Mouse (Mus musculus) stomach, postnatal 0 days (tissue): ENCODE data around the gene Hes2. TPM values are rescaled to one million over a fixed set of nuclear protein-coding genes. Genes with fewer than 3 reads are reported as not detected.
A peak's percentile ranks its signal among the peaks of the same experiment; 100 is the strongest.

Experiments used
- ATAC-seq: fragments of 200-750 bp; cut with Nextera tagmentation; 2 replicates; pipeline ENCODE4 v1.8.0; 2017; ENCODE audit not compliant: low FRiP score, low TSS enrichment
- DNase-seq: peaks from one replicate; pipeline ENCODE4 v3.0.0-alpha.2; 2016; ENCODE audit warnings: low spot score
- H3K27ac ChIP-seq: fragments of 300-500 bp; sonication (generic); replicated peaks from 2 replicates; pipeline ENCODE4 v1.5.1; 2014; ENCODE audit warnings: mild to moderate bottlenecking, control low read depth
- H3K27me3 ChIP-seq: fragments of 300-500 bp; sonication (generic); 2 replicates; pipeline ENCODE4 v1.6.1; 2014; ENCODE audit warnings: low read length; ENCODE audit not compliant: control insufficient read depth, insufficient read depth
- H3K36me3 ChIP-seq: fragments of 300-500 bp; sonication (generic); 2 replicates; pipeline ENCODE4 v1.6.1; 2014; ENCODE audit warnings: low read length, mixed read lengths; ENCODE audit not compliant: control insufficient read depth, insufficient read depth
- H3K4me1 ChIP-seq: fragments of 300-500 bp; sonication (generic); replicated peaks from 2 replicates; pipeline ENCODE4 v1.6.1; 2014; ENCODE audit warnings: antibody characterized with exemption; ENCODE audit not compliant: control insufficient read depth, insufficient read depth
- H3K4me2 ChIP-seq: fragments of 300-500 bp; sonication (generic); replicated peaks from 2 replicates; pipeline ENCODE4 v1.6.1; 2014; ENCODE audit warnings: low read depth, mild to moderate bottlenecking, control low read depth, moderate library complexity
- H3K4me3 ChIP-seq: fragments of 300-500 bp; sonication (generic); 2 replicates; pipeline ENCODE4 v1.5.1; 2014; ENCODE audit warnings: low read depth, low read length, control low read depth
- H3K9ac ChIP-seq: fragments of 300-500 bp; sonication (generic); 2 replicates; pipeline ENCODE4 v1.6.1; 2014; ENCODE audit warnings: mild to moderate bottlenecking, low read length, control low read depth, mixed read lengths
- H3K9me3 ChIP-seq: fragments of 300-500 bp; sonication (generic); 2 replicates; pipeline ENCODE4 v1.6.1; 2016; ENCODE audit warnings: low read length; ENCODE audit not compliant: control insufficient read depth
- CTCF ChIP-seq: IDR thresholded peaks from 2 replicates; pipeline ENCODE4 v1.5.1; 2016; ENCODE audit warnings: antibody characterized with exemption, low read depth, mild to moderate bottlenecking, moderate library complexity
- EP300 ChIP-seq: optimal IDR thresholded peaks from 2 replicates; pipeline ENCODE3; 2016; ENCODE audit warnings: antibody characterized with exemption
- WGBS: fragments of 180-500 bp; shearing (Covaris S2); extraction: QIAGEN DNeasy Blood & Tissue Kit; methylation state at CpG from one replicate; pipeline ENCODE4 v1.1.7; 2014; 5-methylcytosine and 5-hydroxymethylcytosine counted together
- polyA plus RNA-seq: library from polyadenylated mRNA; unstranded; fragments of >200 nt; fragmentation: Nextera tagmentation; extraction: Ambion mirVana; gene quantifications from 2 replicates; pipeline ENCODE4 v1.2.1, GENCODE M21; 2015

The Hes2 gene
- polyA plus RNA-seq, 1 experiment from 2014 or later = 0.87 TPM

DNA sequence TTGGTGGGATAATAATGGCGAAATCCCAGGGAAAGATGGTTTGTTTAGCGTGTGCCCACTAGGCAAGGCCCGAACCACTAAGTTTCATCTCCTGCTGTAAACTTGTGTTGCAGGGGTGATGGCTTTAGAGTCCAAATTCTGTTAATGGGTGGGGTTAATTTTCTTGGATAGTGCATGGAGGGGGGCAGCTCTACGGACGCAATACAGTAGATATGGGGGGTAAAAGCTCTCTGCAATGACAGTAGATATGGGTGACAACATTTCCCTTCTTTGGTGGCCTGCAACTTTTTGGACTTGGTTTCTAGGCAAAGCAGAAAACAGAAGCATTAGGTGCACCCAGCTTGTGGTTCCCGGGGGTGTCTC lies 18.5 kb downstream of the Hes2 start:
- H3K27me3 ChIP-seq = no peaks in the 10 kb centered on the region
- H3K27ac ChIP-seq = no peak overlapping the region; the same call in 1 of the 2 replicates
- 48% methylated on average over 6 of the region's 6 CpGs for WGBS

GRCm38 (mm10) chr4:152177537-152178343 lies 19.1 kb downstream of the Hes2 start, which contains the start of gene Acot7:
Gene Acot7 (plus strand): TSS chr4:152178134.
- no peak for TF ChIP-seq CTCF
- no peak for TF ChIP-seq EP300
- under 1% methylated on average over 59 of the region's 108 CpGs for WGBS
- DNase-seq = peak; percentile 95
- H3K36me3 ChIP-seq = no peaks in the 10 kb centered on the region
- peak within 1 kb of the TSS; percentile 67 for H3K4me3 ChIP-seq
- peak within 1 kb of the TSS; percentile 88 for H3K27ac ChIP-seq
- H3K9me3 ChIP-seq = no peaks in the 10 kb centered on the region
- H3K9ac ChIP-seq = peak within 1 kb of the TSS; percentile 81
- H3K4me2 ChIP-seq = peak within 1 kb of the TSS; percentile 93
- peak; percentile 96 for ATAC-seq
- H3K27me3 ChIP-seq = no peaks in the 10 kb centered on the region
- 0 out of 2 replicates have a peak, but pooled peaks cover 5% of the 10 kb centered on the region for H3K4me1 ChIP-seq

More for the DNA sequence above, 18.5 kb downstream of the Hes2 start:
- TF ChIP-seq EP300 (no peak), CTCF (no peak)
- Histone ChIP-seq H3K4me2 (peak overlapping the region; percentile 93), H3K36me3 (no peaks in the 10 kb centered on the region), H3K9ac (peak overlapping the region; percentile 81), H3K4me3 (peak overlapping the region; percentile 67), H3K4me1 (0 out of 2 replicates have a peak, but pooled peaks cover 5% of the 10 kb centered on the region), H3K9me3 (no peaks in the 10 kb centered on the region)
- DNase-seq (no peak), ATAC-seq (no peak)

DNA sequence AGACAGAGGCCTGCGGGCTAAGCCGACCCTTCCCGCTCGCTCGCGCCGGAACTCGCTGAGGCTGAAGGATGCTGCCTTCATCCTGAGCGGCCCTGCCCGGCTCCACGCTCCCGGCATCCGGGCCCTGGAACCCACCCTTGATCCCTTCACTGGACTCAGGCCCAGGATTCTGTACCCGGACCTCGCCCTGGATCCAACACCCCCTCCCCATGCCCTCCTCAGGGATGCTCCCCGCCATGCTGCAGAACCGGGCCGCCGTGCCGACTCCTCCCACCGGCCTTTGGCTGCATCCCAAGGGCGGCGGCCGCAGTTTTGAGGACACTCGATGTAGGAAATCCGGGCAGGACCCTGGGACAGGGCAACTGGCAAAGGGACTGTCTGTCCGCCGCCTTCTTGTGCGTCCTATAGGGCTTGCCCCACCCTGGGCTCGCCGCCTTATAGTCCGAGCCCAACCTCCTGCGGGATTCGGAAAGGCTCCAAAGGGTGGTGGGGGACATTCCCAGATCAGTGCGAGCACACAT lies 19.7 kb downstream of the Hes2 start:
- Histone ChIP-seq H3K4me2 (peak overlapping the region; percentile 93), H3K27ac (no peak overlapping the region), H3K9ac (peak overlapping the region; percentile 56), H3K4me1 (0 out of 2 replicates have a peak, but pooled peaks cover 5% of the 10 kb centered on the region), H3K9me3 (no peaks in the 10 kb centered on the region), H3K4me3 (peak overlapping the region; percentile 67), H3K36me3 (no peaks in the 10 kb centered on the region), H3K27me3 (no peaks in the 10 kb centered on the region)
- DNase-seq = peak; percentile 50
- WGBS = under 1% methylated on average over 35 of the region's 35 CpGs
- TF ChIP-seq CTCF (no peak), EP300 (no peak)
- ATAC-seq = peak; percentile 43

GRCm38 (mm10) chr4:152178916-152179705 lies 20.4 kb downstream of the Hes2 start:
- peak overlapping the region; percentile 67; the same call in 1 of the 2 replicates for H3K4me3 ChIP-seq
- no peak overlapping the region for H3K27ac ChIP-seq
- no peak overlapping the region for H3K9ac ChIP-seq
- no peaks in the 10 kb centered on the region for H3K36me3 ChIP-seq
- no peak for TF ChIP-seq EP300
- no peak for TF ChIP-seq CTCF
- no peak for DNase-seq
- peak overlapping the region; percentile 93 for H3K4me2 ChIP-seq
- H3K27me3 ChIP-seq = no peaks in the 10 kb centered on the region
- 36% methylated on average over 16 of the region's 16 CpGs for WGBS
- no peaks in the 10 kb centered on the region for H3K9me3 ChIP-seq
- ATAC-seq = no peak
- 0 out of 2 replicates have a peak, but pooled peaks cover 5% of the 10 kb centered on the region for H3K4me1 ChIP-seq

- no peaks in the 10 kb centered on the region for H3K36me3 ChIP-seq
- ATAC-seq (no peak), DNase-seq (no peak)
- no peaks in the 10 kb centered on the region for H3K27me3 ChIP-seq
- no peak overlapping the region for H3K9ac ChIP-seq
- 0 out of 2 replicates have a peak, but pooled peaks cover 8% of the 10 kb centered on the region for H3K4me1 ChIP-seq
- H3K27ac ChIP-seq = no peak overlapping the region
- no peak overlapping the region for H3K4me2 ChIP-seq
- 88% methylated on average over 16 of the region's 16 CpGs for WGBS
- no peaks in the 10 kb centered on the region for H3K9me3 ChIP-seq
- TF ChIP-seq EP300 (no peak), CTCF (no peak)
- no peak overlapping the region for H3K4me3 ChIP-seq
Measured at GRCm38 (mm10) chr4:152179946-152180660, 21.4 kb downstream of the Hes2 start.
